Mouse (Mus musculus) heart, embryonic 14.5 days (tissue): ENCODE measurements around the gene Olfr1279. TPM values are rescaled to one million over a fixed set of nuclear protein-coding genes. Genes with fewer than 3 reads are reported as not detected.

Experiments
- ATAC-seq: fragments of 200-750 bp; cut with Nextera tagmentation; 2 replicates; pipeline ENCODE4 v1.8.0; 2017; ENCODE audit warnings: low read depth, moderate TSS enrichment; ENCODE audit not compliant: insufficient number of reproducible peaks, insufficient read depth, low FRiP score
- H3K27ac ChIP-seq, 2 experiments: fragments of 200-500 bp in 1 of 2; fragments of 300-500 bp in 1 of 2; sonication (generic) in 1 of 2; replicated peaks in 1 of 2; 2 replicates each; pipeline ENCODE4 v1.5.1; 2012 to 2014; ENCODE audit warnings: low read depth in 2 of 2, low read length in 2 of 2, control low read depth in 1 of 2, mild to moderate bottlenecking in 1 of 2, mixed read lengths in 1 of 2; ENCODE audit not compliant: control insufficient read depth in 1 of 2, insufficient read depth in 1 of 2
- H3K27me3 ChIP-seq: fragments of 300-500 bp; sonication (generic); 2 replicates; pipeline ENCODE4 v1.6.1; 2014; ENCODE audit warnings: mild to moderate bottlenecking, low read length, control low read depth; ENCODE audit not compliant: control insufficient read depth, insufficient read depth
- H3K36me3 ChIP-seq: fragments of 300-500 bp; sonication (generic); 2 replicates; pipeline ENCODE4 v1.6.1; 2014; ENCODE audit warnings: mild to moderate bottlenecking, control low read depth, low read length, mixed read lengths; ENCODE audit not compliant: control insufficient read depth, insufficient read depth
- H3K4me1 ChIP-seq, 2 experiments: fragments of 200-500 bp in 1 of 2; fragments of 300-500 bp in 1 of 2; sonication (generic) in 1 of 2; 2 replicates each; pipeline ENCODE4 v1.6.1; 2012 to 2014; ENCODE audit warnings: low read length in 2 of 2, control low read depth in 1 of 2, mixed read lengths in 1 of 2; ENCODE audit not compliant: control insufficient read depth in 2 of 2, insufficient read depth in 2 of 2
- H3K4me2 ChIP-seq: fragments of 300-500 bp; sonication (generic); 2 replicates; pipeline ENCODE4 v1.6.1; 2014; ENCODE audit warnings: mild to moderate bottlenecking, low read length
- H3K4me3 ChIP-seq, 2 experiments: fragments of 200-500 bp in 1 of 2; fragments of 300-500 bp in 1 of 2; sonication (generic) in 1 of 2; 2 replicates each; pipeline ENCODE4 v1.5.1; 2012 to 2014; ENCODE audit warnings: low read length in 2 of 2, mild to moderate bottlenecking in 2 of 2, control low read depth in 1 of 2, low read depth in 1 of 2, moderate library complexity in 1 of 2; ENCODE audit not compliant: control insufficient read depth in 1 of 2, insufficient read depth in 1 of 2
- H3K9ac ChIP-seq: fragments of 300-500 bp; sonication (generic); 2 replicates; pipeline ENCODE4 v1.6.1; 2014; ENCODE audit warnings: mild to moderate bottlenecking, low read length
- H3K9me3 ChIP-seq: fragments of 300-500 bp; sonication (generic); 2 replicates; pipeline ENCODE4 v1.6.1; 2016; ENCODE audit warnings: low read length, control low read depth; ENCODE audit not compliant: control insufficient read depth
- WGBS: fragments of 180-500 bp; shearing (Covaris S2); extraction: QIAGEN DNeasy Blood & Tissue Kit; methylation state at CpG from one replicate; pipeline ENCODE4 v1.1.7; 2014; 5-methylcytosine and 5-hydroxymethylcytosine counted together
- polyA plus RNA-seq: library from polyadenylated mRNA; unstranded; fragments of >200 nt; fragmentation: Nextera tagmentation; extraction: Ambion mirVana; gene quantifications from 2 replicates; pipeline ENCODE4 v1.2.1, GENCODE M21; 2014

Olfr1279 gene
- polyA plus RNA-seq, 1 experiment from 2014 or later: not detected

DNA sequence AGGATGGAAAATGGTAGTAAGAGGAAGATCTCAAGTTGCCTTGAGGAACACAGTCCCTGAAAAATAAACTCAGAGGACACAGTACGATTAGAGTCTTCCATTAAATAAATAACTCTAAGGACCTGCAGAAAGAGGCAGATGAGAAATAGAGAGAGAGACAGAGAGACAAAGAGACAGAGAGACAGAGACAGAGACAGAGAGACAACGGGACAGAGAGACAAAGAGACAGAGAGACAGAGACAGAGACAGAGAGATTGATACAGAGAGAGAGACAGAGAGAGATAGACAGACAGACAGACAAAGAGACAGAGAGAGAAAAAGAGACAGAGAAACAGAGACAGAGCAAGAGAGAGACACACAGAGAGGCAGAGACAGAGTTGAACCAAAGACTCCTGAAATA, 35.5 kb downstream of the Olfr1279 start, which contains the start of gene Olfr1282:
Gene Olfr1282, minus strand, starts transcription at position 101 of the 400 bp plus-strand sequence.
- Histone ChIP-seq H3K36me3 (no peaks in the 10 kb centered on the region), H3K4me3 (no peak within 1 kb of the TSS), H3K27ac (no peak within 1 kb of the TSS), H3K27me3 (no peaks in the 10 kb centered on the region), H3K9me3 (no peaks in the 10 kb centered on the region), H3K4me1 (no peaks in the 10 kb centered on the region), H3K4me2 (no peak within 1 kb of the TSS), H3K9ac (no peak within 1 kb of the TSS)
- WGBS: 59% methylated on average over 2 of the region's 2 CpGs
- no peak for ATAC-seq

Other genes starting within 250 kb of the Olfr1279 start
- not detected in 2 replicates for gene Gm13941, start 194.7 kb upstream of the Olfr1279 start, polyA plus RNA-seq
- gene Gm15130, start 147.7 kb upstream of the Olfr1279 start, polyA plus RNA-seq: not detected in 2 replicates
- not detected in 2 replicates for gene 4930430A15Rik, start 71.0 kb upstream of the Olfr1279 start, polyA plus RNA-seq
- gene Olfr1275, start 65.3 kb upstream of the Olfr1279 start, polyA plus RNA-seq: not detected in 2 replicates
- gene Olfr1276, start 46.1 kb upstream of the Olfr1279 start, polyA plus RNA-seq: not detected in 2 replicates
- not detected in 2 replicates for gene Olfr1277, start 26.5 kb upstream of the Olfr1279 start, polyA plus RNA-seq
- not detected in 2 replicates for gene Olfr1278, start 10.5 kb upstream of the Olfr1279 start, polyA plus RNA-seq
- not detected in 2 replicates for gene Olfr1280, start 13.4 kb downstream of the Olfr1279 start, polyA plus RNA-seq
- not detected in 2 replicates for gene Olfr1281, start 25.9 kb downstream of the Olfr1279 start, polyA plus RNA-seq
- not detected in 2 replicates for gene Olfr1282, start 35.4 kb downstream of the Olfr1279 start, polyA plus RNA-seq
- not detected in 2 replicates for gene Olfr1283, start 66.2 kb downstream of the Olfr1279 start, polyA plus RNA-seq
- gene Olfr1284, start 74.9 kb downstream of the Olfr1279 start, polyA plus RNA-seq: not detected in 2 replicates
- not detected in 2 replicates for gene Olfr1286, start 122.5 kb downstream of the Olfr1279 start, polyA plus RNA-seq
- not detected in 2 replicates for gene Olfr1287, start 148.5 kb downstream of the Olfr1279 start, polyA plus RNA-seq
- not detected in 2 replicates for gene Olfr1288, start 173.5 kb downstream of the Olfr1279 start, polyA plus RNA-seq
- not detected in 2 replicates for gene Olfr1289, start 180.2 kb downstream of the Olfr1279 start, polyA plus RNA-seq
- not detected in 2 replicates for gene Olfr1290, start 193.2 kb downstream of the Olfr1279 start, polyA plus RNA-seq
- gene Olfr1291-ps1, start 196.5 kb downstream of the Olfr1279 start, polyA plus RNA-seq: not detected in 2 replicates
- not detected in 2 replicates for gene Olfr1293-ps, start 224.6 kb downstream of the Olfr1279 start, polyA plus RNA-seq
- gene Olfr1294, start 239.7 kb downstream of the Olfr1279 start, polyA plus RNA-seq: not detected in 2 replicates